Mouse (Mus musculus): ENCODE results near the gene C1qc.

- TF ChIP-seq CTCF (IDR thresholded peaks at IDR 0.05; ENCODE audit: extremely low read depth, insufficient read depth, insufficient read length, insufficient replicate concordance) = peak; percentile 26; the same call in 1 of the 2 replicates
- no peak for TF ChIP-seq POLR2A (IDR thresholded peaks at IDR 0.05; ENCODE audit: low read depth, low read length)
Observed at GRCm38 (mm10) chr4:136893691-136894543, 1.1 kb upstream of the C1qc start.

All from spleen, adult 2 months (tissue).